Mouse (Mus musculus): ENCODE measurements around the gene Ect2l. TPM values are rescaled to one million over a fixed set of nuclear protein-coding genes. Genes with fewer than 3 reads are reported as not detected.
A peak's percentile ranks its signal among the peaks of the same experiment; 100 is the strongest.

Ect2l gene
- polyA plus RNA-seq, 1 experiment, result not detected

GRCm38 (mm10) chr10:18233891-18234290, 23.2 kb upstream of the Ect2l start:
- no peaks in the 10 kb centered on the region for H3K36me3 ChIP-seq (ENCODE audit: control insufficient read depth, insufficient read depth, low read length)
- WGBS, result 44% methylated on average over 3 of the region's 3 CpGs
- H3K4me1 ChIP-seq (ENCODE audit: control insufficient read depth, insufficient read depth, insufficient read length, low read length), result no peaks in the 10 kb centered on the region; the same call in 1 of the 2 replicates
- H3K27ac ChIP-seq (ENCODE audit: insufficient read depth, low read depth, low read length), result no peak overlapping the region
- no peaks in the 10 kb centered on the region for H3K27me3 ChIP-seq (ENCODE audit: control insufficient read depth, insufficient read depth, low read length)
- TF ChIP-seq POLR2A (IDR thresholded peaks at IDR 0.05; ENCODE audit: low read depth, low read length) (no peak), CTCF (IDR thresholded peaks at IDR 0.05; ENCODE audit: extremely low read depth, insufficient read length, insufficient replicate concordance, low read depth, low read length) (peak; percentile 20; the same call in 1 of the 2 replicates)
- H3K4me3 ChIP-seq (ENCODE audit: low read depth, low read length), result no peak overlapping the region

- H3K27me3 ChIP-seq (ENCODE audit: control insufficient read depth, insufficient read depth, low read length), result no peaks in the 10 kb centered on the region
- no peak overlapping the region for H3K27ac ChIP-seq (ENCODE audit: insufficient read depth, low read depth, low read length)
- no peaks in the 10 kb centered on the region for H3K4me1 ChIP-seq (ENCODE audit: control insufficient read depth, insufficient read depth, insufficient read length, low read length)
- 91% methylated on average over 3 of the region's 3 CpGs for WGBS
- H3K4me3 ChIP-seq (ENCODE audit: low read depth, low read length), result no peak overlapping the region
- no peak for TF ChIP-seq CTCF (IDR thresholded peaks at IDR 0.05; ENCODE audit: extremely low read depth, insufficient read length, insufficient replicate concordance, low read depth, low read length)
- no peak for TF ChIP-seq POLR2A (IDR thresholded peaks at IDR 0.05; ENCODE audit: low read depth, low read length)
- peaks cover 2% of the 10 kb centered on the region; the same call in 1 of the 2 replicates for H3K36me3 ChIP-seq (ENCODE audit: control insufficient read depth, insufficient read depth, low read length)
Measured at GRCm38 (mm10) chr10:18224386-18224785, 13.7 kb upstream of the Ect2l start.

- no peak overlapping the region for H3K4me3 ChIP-seq (ENCODE audit: low read depth, low read length)
- WGBS, result 88% methylated on average over 10 of the region's 10 CpGs
- no peak overlapping the region for H3K27ac ChIP-seq (ENCODE audit: insufficient read depth, low read depth, low read length)
- no peak for TF ChIP-seq POLR2A (IDR thresholded peaks at IDR 0.05; ENCODE audit: low read depth, low read length)
- no peak for TF ChIP-seq CTCF (IDR thresholded peaks at IDR 0.05; ENCODE audit: extremely low read depth, insufficient read length, insufficient replicate concordance, low read depth, low read length)
- peaks cover 5% of the 10 kb centered on the region for H3K36me3 ChIP-seq (ENCODE audit: control insufficient read depth, insufficient read depth, low read length)
- H3K4me1 ChIP-seq (ENCODE audit: control insufficient read depth, insufficient read depth, insufficient read length, low read length), result no peaks in the 10 kb centered on the region
- H3K27me3 ChIP-seq (ENCODE audit: control insufficient read depth, insufficient read depth, low read length), result no peaks in the 10 kb centered on the region
Measured at GRCm38 (mm10) chr10:18219351-18219750, 8.7 kb upstream of the Ect2l start.

- no peaks in the 10 kb centered on the region for H3K27me3 ChIP-seq (ENCODE audit: control insufficient read depth, insufficient read depth, low read length)
- no peak overlapping the region for H3K27ac ChIP-seq (ENCODE audit: insufficient read depth, low read depth, low read length)
- 83% methylated on average over 5 of the region's 5 CpGs for WGBS
- H3K4me3 ChIP-seq (ENCODE audit: low read depth, low read length), result no peak overlapping the region
- peaks cover 4% of the 10 kb centered on the region; the same call in 1 of the 2 replicates for H3K4me1 ChIP-seq (ENCODE audit: control insufficient read depth, insufficient read depth, insufficient read length, low read length)
- no peak for TF ChIP-seq POLR2A (IDR thresholded peaks at IDR 0.05; ENCODE audit: low read depth, low read length)
- no peak for TF ChIP-seq CTCF (IDR thresholded peaks at IDR 0.05; ENCODE audit: extremely low read depth, insufficient read length, insufficient replicate concordance, low read depth, low read length)
- peaks cover 6% of the 10 kb centered on the region for H3K36me3 ChIP-seq (ENCODE audit: control insufficient read depth, insufficient read depth, low read length)
Measured at GRCm38 (mm10) chr10:18214124-18214523, 3.4 kb upstream of the Ect2l start.

- 77% methylated on average over 4 of the region's 4 CpGs for WGBS
- peaks cover 4% of the 10 kb centered on the region; the same call in 1 of the 2 replicates for H3K4me1 ChIP-seq (ENCODE audit: control insufficient read depth, insufficient read depth, insufficient read length, low read length)
- no peak overlapping the region for H3K27ac ChIP-seq (ENCODE audit: insufficient read depth, low read depth, low read length)
- TF ChIP-seq CTCF (IDR thresholded peaks at IDR 0.05; ENCODE audit: extremely low read depth, insufficient read length, insufficient replicate concordance, low read depth, low read length) (no peak), POLR2A (IDR thresholded peaks at IDR 0.05; ENCODE audit: low read depth, low read length) (no peak)
- H3K27me3 ChIP-seq (ENCODE audit: control insufficient read depth, insufficient read depth, low read length), result no peaks in the 10 kb centered on the region
- H3K4me3 ChIP-seq (ENCODE audit: low read depth, low read length), result no peak overlapping the region
- H3K36me3 ChIP-seq (ENCODE audit: control insufficient read depth, insufficient read depth, low read length), result peaks cover 5% of the 10 kb centered on the region
Measured at GRCm38 (mm10) chr10:18213373-18213772, 2.7 kb upstream of the Ect2l start.

- H3K4me1 ChIP-seq (ENCODE audit: control insufficient read depth, insufficient read depth, insufficient read length, low read length), result peaks cover 4% of the 10 kb centered on the region; the same call in 1 of the 2 replicates
- WGBS, result 62% methylated on average over 6 of the region's 6 CpGs
- no peaks in the 10 kb centered on the region for H3K27me3 ChIP-seq (ENCODE audit: control insufficient read depth, insufficient read depth, low read length)
- H3K27ac ChIP-seq (ENCODE audit: insufficient read depth, low read depth, low read length), result no peak overlapping the region
- no peak for TF ChIP-seq CTCF (IDR thresholded peaks at IDR 0.05; ENCODE audit: extremely low read depth, insufficient read length, insufficient replicate concordance, low read depth, low read length)
- no peak for TF ChIP-seq POLR2A (IDR thresholded peaks at IDR 0.05; ENCODE audit: low read depth, low read length)
- H3K36me3 ChIP-seq (ENCODE audit: control insufficient read depth, insufficient read depth, low read length), result peaks cover 3% of the 10 kb centered on the region; the same call in 1 of the 2 replicates
- no peak overlapping the region for H3K4me3 ChIP-seq (ENCODE audit: low read depth, low read length)
Measured at GRCm38 (mm10) chr10:18210119-18210518, 571 bp downstream of the Ect2l start.

- 27% methylated on average over 7 of the region's 7 CpGs for WGBS
- no peak overlapping the region for H3K27ac ChIP-seq (ENCODE audit: insufficient read depth, low read depth, low read length)
- no peaks in the 10 kb centered on the region for H3K4me1 ChIP-seq (ENCODE audit: control insufficient read depth, insufficient read depth, insufficient read length, low read length)
- TF ChIP-seq CTCF (IDR thresholded peaks at IDR 0.05; ENCODE audit: extremely low read depth, insufficient read length, insufficient replicate concordance, low read depth, low read length) (no peak), POLR2A (IDR thresholded peaks at IDR 0.05; ENCODE audit: low read depth, low read length) (no peak)
- no peak overlapping the region for H3K4me3 ChIP-seq (ENCODE audit: low read depth, low read length)
- H3K36me3 ChIP-seq (ENCODE audit: control insufficient read depth, insufficient read depth, low read length), result no peaks in the 10 kb centered on the region
- H3K27me3 ChIP-seq (ENCODE audit: control insufficient read depth, insufficient read depth, low read length), result no peaks in the 10 kb centered on the region
Measured at GRCm38 (mm10) chr10:18204067-18204466, 6.6 kb downstream of the Ect2l start.

Data from small intestine, adult 2 months (tissue).